Mouse (Mus musculus) neural tube, embryonic 11.5 days (tissue): ENCODE measurements around the gene Zfp866. TPM values are rescaled to one million over a fixed set of nuclear protein-coding genes. Genes with fewer than 3 reads are reported as not detected.

ENCODE experiments used
- ATAC-seq: fragments of 200-750 bp; cut with Nextera tagmentation; 2 replicates; pipeline ENCODE4 v1.8.0; 2017; ENCODE audit warnings: moderate number of reproducible peaks, mild to moderate bottlenecking, moderate TSS enrichment, moderate library complexity; ENCODE audit not compliant: insufficient read depth, low FRiP score, low TSS enrichment
- DNase-seq: peaks from one replicate; pipeline ENCODE4 v3.0.0-alpha.2; 2015; ENCODE audit warnings: low spot score
- H3K27ac ChIP-seq: fragments of 300-500 bp; sonication (generic); 2 replicates; pipeline ENCODE4 v1.5.1; 2014; ENCODE audit warnings: low read depth, mild to moderate bottlenecking, low read length
- H3K27me3 ChIP-seq: fragments of 300-500 bp; sonication (generic); 2 replicates; pipeline ENCODE4 v1.6.1; 2014; ENCODE audit warnings: mild to moderate bottlenecking, low read length, mixed read lengths; ENCODE audit not compliant: control insufficient read depth, insufficient read depth
- H3K36me3 ChIP-seq: fragments of 300-500 bp; sonication (generic); 2 replicates; pipeline ENCODE4 v1.6.1; 2014; ENCODE audit warnings: mild to moderate bottlenecking, low read length, moderate library complexity, mixed read lengths; ENCODE audit not compliant: control insufficient read depth, insufficient read depth
- H3K4me1 ChIP-seq: fragments of 300-500 bp; sonication (generic); 2 replicates; pipeline ENCODE4 v1.6.1; 2014; ENCODE audit warnings: low read length, mixed read lengths; ENCODE audit not compliant: control insufficient read depth, insufficient read depth
- H3K4me2 ChIP-seq: fragments of 300-500 bp; sonication (generic); 2 replicates; pipeline ENCODE4 v1.6.1; 2014; ENCODE audit warnings: low read depth, mild to moderate bottlenecking, moderate library complexity
- H3K4me3 ChIP-seq: fragments of 300-500 bp; sonication (generic); 2 replicates; pipeline ENCODE4 v1.5.1; 2014; ENCODE audit warnings: low read depth, low read length
- H3K9ac ChIP-seq: fragments of 300-500 bp; sonication (generic); 2 replicates; pipeline ENCODE4 v1.6.1; 2014; ENCODE audit warnings: mild to moderate bottlenecking, low read length
- H3K9me3 ChIP-seq: fragments of 300-500 bp; sonication (generic); 2 replicates; pipeline ENCODE4 v1.6.1; 2016; ENCODE audit warnings: low read length; ENCODE audit not compliant: control insufficient read depth
- WGBS: fragments of 180-500 bp; shearing (Covaris S2); extraction: QIAGEN DNeasy Blood & Tissue Kit; methylation state at CpG from one replicate; pipeline ENCODE4 v1.1.7; 2014; 5-methylcytosine and 5-hydroxymethylcytosine counted together
- polyA plus RNA-seq: library from polyadenylated mRNA; unstranded; fragments of >200 nt; fragmentation: Nextera tagmentation; extraction: Ambion mirVana; gene quantifications from 2 replicates; pipeline ENCODE4 v1.2.1, GENCODE M21; 2014

Zfp866 gene
- polyA plus RNA-seq, 1 experiment from 2014 or later = 42.0 TPM

DNA sequence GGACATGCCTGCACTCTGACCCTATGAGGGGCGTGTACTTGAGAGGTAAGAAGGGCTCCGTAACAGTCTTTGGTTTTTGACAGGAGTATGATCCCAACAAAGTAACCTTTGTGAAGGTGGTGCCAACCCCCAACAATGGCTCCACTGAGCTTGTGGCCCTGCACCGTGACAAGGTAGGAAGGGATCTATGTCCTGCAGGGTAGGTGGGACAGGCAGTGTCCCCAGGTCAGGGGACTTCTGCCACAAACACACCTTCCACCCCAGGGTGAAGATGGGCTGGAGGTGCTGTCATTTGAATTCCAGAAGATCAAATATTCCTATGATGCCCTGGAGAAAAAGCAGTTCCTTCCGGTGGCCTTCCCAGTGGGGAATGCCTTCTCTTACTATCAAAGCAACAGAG lies 2.7 kb upstream of the Zfp866 start:
- 94% methylated on average over 4 of the region's 4 CpGs for WGBS
- DNase-seq = no peak
- no peak for ATAC-seq

DNA sequence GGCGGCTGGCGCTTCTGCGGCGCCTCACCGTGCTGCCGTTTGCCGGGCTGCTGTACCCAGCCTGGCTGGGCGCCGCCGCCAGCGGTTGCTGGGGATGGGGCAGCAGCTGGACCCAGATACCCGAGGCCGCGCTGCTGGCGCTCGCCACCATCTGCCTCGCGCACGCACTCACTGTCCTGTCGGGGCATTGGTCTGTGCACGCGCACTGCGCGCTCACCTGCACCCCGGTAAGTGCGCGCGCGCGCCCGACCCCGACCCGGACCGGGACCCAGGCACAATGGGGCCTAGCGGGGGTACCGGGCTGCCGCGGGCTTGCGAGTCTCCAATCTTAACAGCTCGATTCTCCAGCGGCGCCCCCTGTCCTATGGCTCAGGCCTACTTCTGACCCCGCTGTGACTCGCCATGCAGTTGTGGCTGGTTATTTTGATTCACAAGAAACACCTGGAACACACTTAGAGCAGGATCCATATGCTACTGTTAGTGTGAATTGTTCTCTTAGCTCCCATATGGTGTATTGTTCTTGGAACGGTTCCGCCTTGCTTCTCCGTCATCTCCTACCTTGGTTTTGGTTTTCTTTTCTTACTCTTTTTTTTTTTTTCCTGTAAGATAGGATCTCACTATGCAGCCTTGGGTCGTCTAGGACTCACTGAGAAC lies 564 bp upstream of the Zfp866 start:
- peak overlapping the region; percentile 82 for H3K4me3 ChIP-seq
- H3K27me3 ChIP-seq = no peaks in the 10 kb centered on the region
- ATAC-seq = peak; percentile 76
- peak overlapping the region; percentile 95 for H3K9ac ChIP-seq
- peaks cover 13% of the 10 kb centered on the region; the same call in 1 of the 2 replicates for H3K4me1 ChIP-seq
- H3K27ac ChIP-seq = no peak overlapping the region; the same call in 1 of the 2 replicates
- H3K4me2 ChIP-seq = peak overlapping the region; percentile 74
- peaks cover 12% of the 10 kb centered on the region for H3K36me3 ChIP-seq
- under 1% methylated on average over 46 of the region's 48 CpGs for WGBS
- no peaks in the 10 kb centered on the region for H3K9me3 ChIP-seq
- peak; percentile 56 for DNase-seq

More for the DNA sequence above, 2.7 kb upstream of the Zfp866 start:
- H3K4me3 ChIP-seq = no peak overlapping the region
- H3K36me3 ChIP-seq = peaks cover 28% of the 10 kb centered on the region
- no peaks in the 10 kb centered on the region for H3K27me3 ChIP-seq
- no peak overlapping the region for H3K27ac ChIP-seq
- H3K9ac ChIP-seq = no peak overlapping the region
- no peak overlapping the region for H3K4me2 ChIP-seq
- peaks cover 13% of the 10 kb centered on the region; the same call in 1 of the 2 replicates for H3K4me1 ChIP-seq
- no peaks in the 10 kb centered on the region for H3K9me3 ChIP-seq

DNA sequence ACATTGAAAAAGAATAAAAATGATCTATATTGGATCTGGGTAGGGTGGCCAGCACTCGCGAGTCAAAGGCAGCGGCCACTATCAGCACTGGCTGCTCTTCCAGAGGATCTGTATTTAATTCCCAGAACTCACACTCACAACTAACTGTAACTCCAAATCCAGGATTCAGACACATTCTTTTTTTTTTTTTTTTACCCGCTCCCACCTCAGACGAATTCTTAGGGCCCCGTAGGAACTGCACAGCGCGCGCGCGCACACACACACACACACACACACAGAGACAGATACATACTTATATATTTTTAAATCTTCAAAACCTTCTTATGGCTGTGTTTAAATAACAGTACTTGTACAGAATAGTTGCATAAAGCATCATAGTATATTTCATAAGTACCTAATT lies 614 bp downstream of the Zfp866 start:
- Histone ChIP-seq H3K4me3 (peak overlapping the region; percentile 82), H3K27ac (no peak overlapping the region), H3K4me1 (peaks cover 13% of the 10 kb centered on the region; the same call in 1 of the 2 replicates), H3K9me3 (no peaks in the 10 kb centered on the region), H3K9ac (peak overlapping the region; percentile 95), H3K4me2 (peak overlapping the region; percentile 74), H3K36me3 (peaks cover 7% of the 10 kb centered on the region; the same call in 1 of the 2 replicates), H3K27me3 (no peaks in the 10 kb centered on the region)
- WGBS = 47% methylated on average over 11 of the region's 11 CpGs
- no peak for DNase-seq
- no peak; the same call in 1 of the 2 replicates for ATAC-seq

DNA sequence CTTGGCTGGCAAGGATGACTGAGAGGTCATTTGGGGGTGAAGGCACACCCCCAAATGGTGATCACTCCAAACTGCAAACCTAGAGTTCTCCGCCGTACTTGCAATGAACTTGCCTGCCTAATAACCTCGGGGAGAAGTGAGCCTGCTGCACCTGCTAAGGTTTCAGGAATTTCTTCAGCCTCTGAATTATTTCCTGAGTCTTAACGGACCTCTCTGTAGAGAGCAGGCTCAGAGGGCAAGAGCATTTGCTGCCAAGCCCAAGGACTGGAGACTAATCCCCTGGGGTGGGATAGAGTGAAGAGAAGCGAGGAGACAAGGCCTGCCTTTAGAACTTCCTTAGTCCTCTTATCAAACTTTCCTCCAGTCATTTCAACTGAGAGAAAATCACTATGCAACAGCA lies 1.2 kb downstream of the Zfp866 start:
- Histone ChIP-seq H3K9ac (no peak overlapping the region), H3K9me3 (no peaks in the 10 kb centered on the region), H3K4me3 (no peak overlapping the region), H3K4me2 (no peak overlapping the region), H3K27me3 (no peaks in the 10 kb centered on the region), H3K36me3 (peaks cover 6% of the 10 kb centered on the region; the same call in 1 of the 2 replicates), H3K27ac (no peak overlapping the region), H3K4me1 (peaks cover 13% of the 10 kb centered on the region; the same call in 1 of the 2 replicates)
- 81% methylated on average over 5 of the region's 5 CpGs for WGBS
- DNase-seq (no peak), ATAC-seq (no peak)

DNA sequence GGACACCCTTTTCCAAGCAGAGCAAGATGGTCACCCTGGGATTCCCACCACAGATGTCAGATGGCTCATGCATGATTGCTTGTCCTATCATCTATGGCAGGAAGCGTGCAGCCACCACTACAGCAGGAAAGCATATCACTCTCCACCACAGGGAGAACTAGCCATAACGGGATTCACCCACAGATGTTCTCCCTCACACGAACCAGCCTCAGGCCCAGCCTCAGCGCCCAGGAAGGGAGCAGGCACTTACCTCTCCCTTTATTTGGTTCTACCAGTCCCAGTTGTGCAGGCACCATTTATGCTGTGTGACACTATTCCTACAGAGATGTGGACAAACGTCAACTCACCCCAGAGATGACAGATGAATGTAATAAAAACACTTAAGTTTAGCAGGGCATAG lies 1.9 kb downstream of the Zfp866 start:
- DNase-seq = no peak
- peaks cover 3% of the 10 kb centered on the region; the same call in 1 of the 2 replicates for H3K36me3 ChIP-seq
- H3K9me3 ChIP-seq = no peaks in the 10 kb centered on the region
- no peak overlapping the region for H3K4me3 ChIP-seq
- no peak overlapping the region for H3K4me2 ChIP-seq
- no peak overlapping the region for H3K27ac ChIP-seq
- H3K9ac ChIP-seq = no peak overlapping the region
- 82% methylated on average over 5 of the region's 5 CpGs for WGBS
- no peaks in the 10 kb centered on the region for H3K27me3 ChIP-seq
- no peak for ATAC-seq
- peaks cover 13% of the 10 kb centered on the region; the same call in 1 of the 2 replicates for H3K4me1 ChIP-seq

DNA sequence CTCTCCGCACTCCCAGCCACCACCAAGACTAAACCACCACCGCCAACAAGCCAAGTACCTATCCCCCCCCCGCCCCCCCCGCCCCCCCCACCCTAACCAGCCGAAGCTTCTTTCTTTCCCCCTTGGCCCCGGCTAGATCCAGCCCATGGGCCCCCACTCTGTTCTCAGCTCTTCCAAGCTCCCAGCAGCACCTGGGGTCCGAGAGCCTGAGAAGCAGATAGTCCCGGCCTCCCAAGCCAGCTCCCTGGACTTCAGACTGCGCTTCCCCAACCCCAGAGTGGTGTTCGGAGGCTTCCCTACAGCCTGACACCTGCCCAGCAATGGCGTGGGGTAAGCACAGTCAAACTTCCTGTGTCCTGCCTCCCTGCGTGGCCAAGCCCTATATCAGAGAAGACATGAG lies 13.9 kb downstream of the Zfp866 start:
- no peak for ATAC-seq
- WGBS = 68% methylated on average over 9 of the region's 12 CpGs
- Histone ChIP-seq H3K4me1 (peaks cover 10% of the 10 kb centered on the region; the same call in 1 of the 2 replicates), H3K4me2 (no peak overlapping the region), H3K9ac (no peak overlapping the region), H3K36me3 (no peaks in the 10 kb centered on the region), H3K9me3 (no peaks in the 10 kb centered on the region), H3K27me3 (no peaks in the 10 kb centered on the region), H3K4me3 (no peak overlapping the region), H3K27ac (no peak overlapping the region)
- no peak for DNase-seq

DNA sequence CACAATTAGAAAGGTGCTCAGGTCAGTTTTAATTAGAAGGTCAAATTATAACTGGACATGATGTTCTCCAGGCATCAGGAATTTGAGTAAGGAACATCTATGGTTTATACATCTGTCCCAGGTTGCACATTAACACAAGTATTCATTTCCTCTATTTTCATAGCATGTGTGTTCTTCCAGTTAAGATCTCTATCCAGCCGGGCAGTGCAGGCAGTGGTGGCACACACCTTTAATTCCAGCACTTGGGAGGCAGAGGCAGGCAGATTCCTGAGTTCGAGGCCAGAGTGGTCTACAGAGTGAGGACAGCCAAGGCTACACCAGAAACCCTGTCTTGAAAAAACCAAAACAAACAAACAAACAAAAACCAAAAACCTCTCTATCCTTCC lies 15.8 kb downstream of the Zfp866 start:
- Histone ChIP-seq H3K4me1 (peaks cover 10% of the 10 kb centered on the region; the same call in 1 of the 2 replicates), H3K4me3 (peak overlapping the region; percentile 84; the same call in 1 of the 2 replicates), H3K9me3 (no peaks in the 10 kb centered on the region), H3K27me3 (no peaks in the 10 kb centered on the region), H3K9ac (no peak overlapping the region; the same call in 1 of the 2 replicates), H3K4me2 (0 out of 2 replicates have a peak overlapping the region, but pooled peaks have one; percentile 4), H3K27ac (no peak overlapping the region), H3K36me3 (no peaks in the 10 kb centered on the region)
- DNase-seq = no peak
- 58% methylated on average over 2 of the region's 2 CpGs for WGBS
- no peak for ATAC-seq

DNA sequence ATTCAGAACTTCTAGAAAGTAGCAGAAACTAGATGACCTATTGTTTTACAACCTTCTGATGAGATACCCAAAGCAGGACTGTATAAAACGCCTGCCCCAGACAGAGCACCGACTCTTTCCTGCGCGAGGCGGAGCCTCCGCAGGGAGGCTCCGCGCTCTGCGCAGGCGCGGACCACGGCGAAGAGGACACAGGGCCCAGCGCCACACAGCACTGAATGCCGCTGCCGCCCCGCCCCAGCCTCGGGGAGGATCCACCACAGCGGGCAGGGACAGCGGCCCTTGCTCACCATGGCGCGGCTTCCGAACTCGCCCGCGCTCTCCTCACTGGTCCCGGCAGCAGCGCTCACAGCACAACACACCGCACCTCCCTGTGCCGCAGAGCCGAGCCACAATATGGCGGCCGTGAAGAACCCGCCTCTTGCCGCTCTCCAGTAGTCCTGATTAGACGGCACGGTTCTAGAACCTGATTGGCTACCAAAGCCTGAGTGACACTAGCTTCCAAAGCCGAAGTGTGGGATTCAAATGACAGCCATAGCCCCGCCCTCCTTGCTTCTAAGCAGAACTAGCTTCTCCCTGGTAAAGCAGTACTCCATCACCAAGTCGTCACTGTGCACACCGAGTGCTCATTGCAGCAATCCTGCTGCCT lies 16.4 kb downstream of the Zfp866 start, which contains the start of gene Gm20422:
Gene Gm20422 (minus strand): TSS at position 384 of the 646 bp plus-strand sequence.
- WGBS = under 1% methylated on average over 40 of the region's 41 CpGs
- Histone ChIP-seq H3K9me3 (no peaks in the 10 kb centered on the region), H3K36me3 (no peaks in the 10 kb centered on the region), H3K27ac (peak within 1 kb of the TSS; percentile 99), H3K4me2 (peak within 1 kb of the TSS; percentile 67), H3K9ac (peak within 1 kb of the TSS; percentile 97), H3K4me3 (peak within 1 kb of the TSS; percentile 84), H3K27me3 (no peaks in the 10 kb centered on the region), H3K4me1 (peaks cover 10% of the 10 kb centered on the region; the same call in 1 of the 2 replicates)
- peak; percentile 99 for ATAC-seq
- DNase-seq = peak; percentile 93
